Mouse (Mus musculus): ENCODE data around the gene Prom2.

DNA sequence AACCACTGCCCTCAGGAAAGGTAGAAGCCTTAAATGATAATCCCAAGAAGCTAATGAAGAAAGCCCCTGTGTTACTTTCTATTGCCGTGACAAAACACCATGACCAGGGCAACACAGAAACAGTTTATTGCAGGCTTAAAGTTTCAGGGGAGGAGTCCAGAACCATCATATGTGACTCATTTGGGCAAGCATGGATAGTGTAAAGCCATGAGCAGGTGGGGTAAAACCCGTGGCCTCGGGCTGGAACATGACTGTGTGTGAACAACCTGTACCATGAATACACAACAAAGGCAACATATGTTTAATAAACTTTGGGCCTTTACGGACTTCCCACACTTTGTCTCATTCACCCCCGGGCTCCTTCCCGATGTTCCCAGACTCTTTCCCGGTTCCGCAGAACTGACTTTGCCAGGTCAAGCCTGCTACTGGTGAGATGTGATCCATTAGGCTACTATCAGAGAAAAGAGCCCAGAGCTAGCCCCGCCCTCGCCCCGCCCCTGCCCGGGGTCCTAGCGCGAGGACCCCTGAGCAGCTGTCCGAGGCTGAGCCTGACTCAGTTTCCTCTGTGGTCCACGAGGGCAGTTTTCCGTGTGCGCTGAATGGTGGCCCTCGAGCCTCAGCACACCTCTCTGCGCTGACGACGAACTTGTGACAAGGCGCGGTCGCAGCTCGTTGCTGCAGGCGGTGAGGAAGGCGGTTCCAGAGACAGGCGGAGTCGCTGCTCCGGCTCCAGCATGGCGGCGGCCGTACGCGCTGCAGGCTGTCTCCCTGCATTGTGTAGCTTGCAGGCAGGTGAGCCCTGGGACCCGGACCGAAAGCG, 45.6 kb upstream of the Prom2 start, which contains the start of the genes Zfp661 and Mrps5:
- TF ChIP-seq CTCF (IDR thresholded peaks at IDR 0.05; ENCODE audit: extremely low read depth, insufficient read depth, low read length) (no peak), POLR2A (IDR thresholded peaks at IDR 0.05; ENCODE audit: extremely low read depth, insufficient read depth, low read length) (no peak; the same call in none of the 2 replicates)

Data from cortical plate, adult 2 months (tissue).